Mouse (Mus musculus): ENCODE measurements around the gene Padi2. TPM values are rescaled to one million over a fixed set of nuclear protein-coding genes. Genes with fewer than 3 reads are reported as not detected.

Gene Padi2
- polyA plus RNA-seq, 1 experiment from 2014 or later: 0.89 TPM

GRCm38 (mm10) chr4:140929745-140930144, 23.6 kb downstream of the Padi2 start:
- Histone ChIP-seq H3K27me3 (no peaks in the 10 kb centered on the region; the same call in 1 of the 2 replicates), H3K9ac (replicated peaks) (no peak overlapping the region), H3K9me3 (no peaks in the 10 kb centered on the region), H3K36me3 (no peaks in the 10 kb centered on the region), H3K4me2 (replicated peaks) (no peak overlapping the region), H3K4me3 (no peak overlapping the region), H3K27ac (replicated peaks) (no peak overlapping the region), H3K4me1 (peaks cover 9% of the 10 kb centered on the region; the same call in 1 of the 2 replicates)
- 73% methylated on average over 8 of the region's 8 CpGs for WGBS
- no peak for ATAC-seq (ENCODE audit: low FRiP score, low read depth)

- 75% methylated on average over 10 of the region's 10 CpGs for WGBS
Observed at GRCm38 (mm10) chr4:140930900-140931470, 24.8 kb downstream of the Padi2 start.

GRCm38 (mm10) chr4:140935643-140936042, 29.5 kb downstream of the Padi2 start:
- H3K9ac ChIP-seq (replicated peaks): no peak overlapping the region
- H3K27me3 ChIP-seq: no peaks in the 10 kb centered on the region
- 68% methylated on average over 9 of the region's 9 CpGs for WGBS
- ATAC-seq (ENCODE audit: low FRiP score, low read depth): no peak
- H3K4me3 ChIP-seq: no peak overlapping the region
- peaks cover 4% of the 10 kb centered on the region; the same call in 1 of the 2 replicates for H3K9me3 ChIP-seq
- H3K4me1 ChIP-seq: peaks cover 9% of the 10 kb centered on the region; the same call in 1 of the 2 replicates
- H3K4me2 ChIP-seq (replicated peaks): no peak overlapping the region
- no peak overlapping the region; the same call in 1 of the 2 replicates for H3K27ac ChIP-seq (replicated peaks)
- no peaks in the 10 kb centered on the region for H3K36me3 ChIP-seq

More at GRCm38 (mm10) chr4:140930900-140931470, 24.8 kb downstream of the Padi2 start:
- Histone ChIP-seq H3K4me1 (peaks cover 9% of the 10 kb centered on the region; the same call in 1 of the 2 replicates), H3K9me3 (no peaks in the 10 kb centered on the region), H3K9ac (replicated peaks) (no peak overlapping the region), H3K27me3 (no peaks in the 10 kb centered on the region; the same call in 1 of the 2 replicates), H3K36me3 (no peaks in the 10 kb centered on the region), H3K4me3 (no peak overlapping the region), H3K4me2 (replicated peaks) (no peak overlapping the region), H3K27ac (replicated peaks) (no peak overlapping the region)
- no peak for ATAC-seq (ENCODE audit: low FRiP score, low read depth)

GRCm38 (mm10) chr4:140944356-140944755, 38.2 kb downstream of the Padi2 start:
- ATAC-seq (ENCODE audit: low FRiP score, low read depth): no peak
- no peaks in the 10 kb centered on the region for H3K9me3 ChIP-seq
- no peak overlapping the region for H3K27ac ChIP-seq (replicated peaks)
- no peaks in the 10 kb centered on the region for H3K4me1 ChIP-seq
- WGBS: 90% methylated on average over 12 of the region's 12 CpGs
- H3K4me3 ChIP-seq: no peak overlapping the region
- H3K4me2 ChIP-seq (replicated peaks): no peak overlapping the region
- H3K36me3 ChIP-seq: no peaks in the 10 kb centered on the region
- H3K27me3 ChIP-seq: no peaks in the 10 kb centered on the region
- H3K9ac ChIP-seq (replicated peaks): no peak overlapping the region

- H3K27ac ChIP-seq (replicated peaks): no peak overlapping the region
- no peak for ATAC-seq (ENCODE audit: low FRiP score, low read depth)
- no peaks in the 10 kb centered on the region for H3K9me3 ChIP-seq
- no peak overlapping the region for H3K9ac ChIP-seq (replicated peaks)
- 82% methylated on average over 5 of the region's 5 CpGs for WGBS
- H3K4me3 ChIP-seq: no peak overlapping the region
- no peaks in the 10 kb centered on the region for H3K4me1 ChIP-seq
- no peak overlapping the region for H3K4me2 ChIP-seq (replicated peaks)
- no peaks in the 10 kb centered on the region for H3K36me3 ChIP-seq
- no peaks in the 10 kb centered on the region for H3K27me3 ChIP-seq
Observed at GRCm38 (mm10) chr4:140944961-140945442, 38.9 kb downstream of the Padi2 start.

GRCm38 (mm10) chr4:140945571-140945970, 39.4 kb downstream of the Padi2 start:
- no peaks in the 10 kb centered on the region for H3K4me1 ChIP-seq
- no peak overlapping the region for H3K4me2 ChIP-seq (replicated peaks)
- WGBS: 90% methylated on average over 4 of the region's 4 CpGs

DNA sequence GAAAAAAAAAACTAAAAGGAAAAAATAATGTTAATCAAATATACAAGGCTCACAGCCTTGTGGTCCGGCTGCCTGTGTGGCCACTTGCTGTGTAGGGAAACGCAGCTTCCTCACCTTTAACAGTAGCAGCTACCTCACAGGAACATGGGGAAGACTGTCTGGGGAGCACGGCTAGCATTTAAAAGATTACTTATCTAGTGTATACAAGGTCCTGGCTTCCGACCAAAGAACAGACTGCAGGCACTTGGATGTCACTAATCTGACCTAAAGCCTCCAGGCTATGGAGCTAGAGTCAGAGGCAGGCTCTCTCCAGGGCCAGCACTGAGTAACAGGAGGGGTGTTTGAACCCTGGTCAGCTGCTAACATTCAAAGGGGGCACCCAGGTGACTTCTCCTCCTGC, 39.9 kb downstream of the Padi2 start:
- H3K36me3 ChIP-seq: no peaks in the 10 kb centered on the region
- H3K9ac ChIP-seq (replicated peaks): no peak overlapping the region
- no peak for ATAC-seq (ENCODE audit: low FRiP score, low read depth)
- H3K9me3 ChIP-seq: no peaks in the 10 kb centered on the region
- no peak overlapping the region for H3K4me2 ChIP-seq (replicated peaks)
- H3K4me1 ChIP-seq: no peaks in the 10 kb centered on the region
- 72% methylated on average over 4 of the region's 4 CpGs for WGBS
- no peaks in the 10 kb centered on the region for H3K27me3 ChIP-seq
- no peak overlapping the region for H3K4me3 ChIP-seq
- no peak overlapping the region for H3K27ac ChIP-seq (replicated peaks)

More at GRCm38 (mm10) chr4:140945571-140945970, 39.4 kb downstream of the Padi2 start:
- Histone ChIP-seq H3K9me3 (no peaks in the 10 kb centered on the region), H3K27me3 (no peaks in the 10 kb centered on the region), H3K27ac (replicated peaks) (no peak overlapping the region), H3K9ac (replicated peaks) (no peak overlapping the region), H3K4me3 (no peak overlapping the region), H3K36me3 (no peaks in the 10 kb centered on the region)
- no peak for ATAC-seq (ENCODE audit: low FRiP score, low read depth)

DNA sequence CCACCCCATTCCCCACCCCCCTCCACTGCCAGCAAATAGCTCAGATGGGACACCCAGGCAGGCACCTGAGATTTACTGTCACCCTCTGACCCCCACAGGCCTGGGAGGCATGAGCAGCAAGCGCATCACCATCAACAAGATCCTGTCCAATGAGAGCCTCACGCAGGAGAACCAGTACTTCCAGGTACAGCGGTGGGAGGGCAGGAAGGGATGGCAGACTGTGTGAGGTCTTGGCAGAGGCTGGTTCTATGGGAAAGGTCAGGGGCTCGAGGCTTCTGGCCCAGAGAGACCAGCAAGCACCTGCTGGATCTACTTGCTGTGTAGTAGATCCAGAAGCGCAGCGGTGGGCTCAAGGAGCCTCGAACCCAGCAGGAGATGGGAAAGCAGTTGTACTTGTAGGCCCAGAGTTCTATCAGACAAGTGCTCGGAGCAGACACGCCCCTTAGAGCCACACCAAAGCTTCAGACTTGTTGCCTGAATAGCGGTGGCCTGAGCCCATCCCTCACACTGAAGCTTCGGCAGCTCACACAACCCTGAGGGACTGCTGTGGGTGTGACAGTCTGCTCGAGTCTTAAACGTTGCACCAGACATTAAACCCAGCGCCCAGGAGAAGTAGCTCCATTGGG, 40.5 kb downstream of the Padi2 start:
- Histone ChIP-seq H3K4me2 (replicated peaks) (no peak overlapping the region), H3K4me3 (no peak overlapping the region), H3K27me3 (no peaks in the 10 kb centered on the region), H3K4me1 (no peaks in the 10 kb centered on the region), H3K9me3 (no peaks in the 10 kb centered on the region), H3K27ac (replicated peaks) (no peak overlapping the region), H3K9ac (replicated peaks) (no peak overlapping the region), H3K36me3 (no peaks in the 10 kb centered on the region)
- no peak for ATAC-seq (ENCODE audit: low FRiP score, low read depth)
- WGBS: 80% methylated on average over 14 of the region's 14 CpGs

- ATAC-seq (ENCODE audit: low FRiP score, low read depth): no peak
- Histone ChIP-seq H3K4me3 (no peak overlapping the region), H3K4me2 (replicated peaks) (no peak overlapping the region), H3K36me3 (no peaks in the 10 kb centered on the region), H3K9me3 (no peaks in the 10 kb centered on the region), H3K4me1 (no peaks in the 10 kb centered on the region), H3K9ac (replicated peaks) (no peak overlapping the region), H3K27me3 (no peaks in the 10 kb centered on the region), H3K27ac (replicated peaks) (no peak overlapping the region)
- WGBS: 82% methylated on average over 12 of the region's 12 CpGs
Observed at GRCm38 (mm10) chr4:140947487-140948440, 41.6 kb downstream of the Padi2 start.

DNA sequence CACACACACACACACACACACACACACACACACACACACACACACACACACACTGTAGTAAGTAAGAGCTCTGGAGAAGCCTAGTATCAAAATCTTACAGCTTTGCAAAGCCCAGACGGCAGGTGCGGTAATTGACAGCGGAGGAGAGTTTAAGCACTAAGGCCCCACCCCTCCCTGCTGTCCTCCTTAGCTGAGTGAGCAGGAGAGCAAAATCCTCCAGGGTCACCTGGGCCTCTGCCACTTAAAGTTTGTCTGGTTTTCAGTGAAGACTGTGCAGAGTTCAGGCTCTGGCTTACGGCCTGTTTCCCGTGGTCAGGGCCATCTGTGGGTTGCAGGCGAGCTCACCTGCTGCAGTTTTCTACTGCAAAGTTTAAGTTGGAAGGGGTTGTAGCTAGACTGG, 42.3 kb downstream of the Padi2 start:
- Histone ChIP-seq H3K27me3 (no peaks in the 10 kb centered on the region), H3K9me3 (no peaks in the 10 kb centered on the region), H3K4me3 (no peak overlapping the region), H3K36me3 (no peaks in the 10 kb centered on the region), H3K4me2 (replicated peaks) (no peak overlapping the region), H3K27ac (replicated peaks) (no peak overlapping the region), H3K4me1 (no peaks in the 10 kb centered on the region), H3K9ac (replicated peaks) (no peak overlapping the region)
- ATAC-seq (ENCODE audit: low FRiP score, low read depth): no peak
- WGBS: 87% methylated on average over 6 of the region's 6 CpGs

- H3K27ac ChIP-seq (replicated peaks): no peak overlapping the region
- no peak overlapping the region for H3K4me2 ChIP-seq (replicated peaks)
- 83% methylated on average over 8 of the region's 8 CpGs for WGBS
- H3K27me3 ChIP-seq: no peaks in the 10 kb centered on the region
- no peak overlapping the region for H3K4me3 ChIP-seq
- H3K36me3 ChIP-seq: no peaks in the 10 kb centered on the region
- H3K9ac ChIP-seq (replicated peaks): no peak overlapping the region
- ATAC-seq (ENCODE audit: low FRiP score, low read depth): no peak
- H3K4me1 ChIP-seq: no peaks in the 10 kb centered on the region
- H3K9me3 ChIP-seq: no peaks in the 10 kb centered on the region
Observed at GRCm38 (mm10) chr4:140949052-140949451, 42.9 kb downstream of the Padi2 start.

DNA sequence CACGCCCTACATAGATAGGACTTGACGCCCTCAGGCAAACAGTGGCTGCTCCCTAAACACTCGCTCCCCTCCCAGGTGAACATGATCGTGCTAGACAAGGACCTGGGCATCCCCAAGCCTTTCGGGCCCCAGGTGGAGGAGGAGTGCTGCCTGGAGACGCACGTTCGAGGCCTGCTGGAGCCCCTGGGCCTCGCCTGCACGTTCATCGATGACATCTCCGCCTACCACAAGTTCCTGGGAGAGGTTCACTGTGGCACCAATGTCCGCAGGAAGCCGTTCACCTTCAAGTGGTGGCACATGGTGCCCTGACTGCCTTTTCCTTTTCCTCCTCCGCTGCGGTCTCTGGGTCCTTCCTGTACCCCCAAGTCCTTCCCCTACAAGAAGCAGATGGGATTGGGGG, 43.5 kb downstream of the Padi2 start:
- no peak for ATAC-seq (ENCODE audit: low FRiP score, low read depth)
- WGBS: 89% methylated on average over 16 of the region's 16 CpGs
- Histone ChIP-seq H3K9ac (replicated peaks) (no peak overlapping the region), H3K4me2 (replicated peaks) (no peak overlapping the region), H3K4me1 (no peaks in the 10 kb centered on the region), H3K27me3 (no peaks in the 10 kb centered on the region), H3K4me3 (no peak overlapping the region), H3K36me3 (no peaks in the 10 kb centered on the region), H3K9me3 (no peaks in the 10 kb centered on the region), H3K27ac (replicated peaks) (no peak overlapping the region)
